Mouse (Mus musculus): ENCODE data around the gene Grik5. TPM values are rescaled to one million over a fixed set of nuclear protein-coding genes. Genes with fewer than 3 reads are reported as not detected.

The Grik5 gene
- polyA plus RNA-seq, 1 experiment: 0.82 TPM

- H3K36me3 ChIP-seq (ENCODE audit: control insufficient read depth): no peaks in the 10 kb centered on the region
- TF ChIP-seq GATA1 (IDR thresholded peaks at IDR 0.05; ENCODE audit: low read length) (no peak), TAL1 (IDR thresholded peaks at IDR 0.05; ENCODE audit: low read length) (no peak)
- no peak overlapping the region for H3K4me3 ChIP-seq (replicated peaks)
- H3K4me1 ChIP-seq (ENCODE audit: control insufficient read depth): peaks cover 4% of the 10 kb centered on the region
- H3K27me3 ChIP-seq (ENCODE audit: control insufficient read depth): peaks cover 82% of the 10 kb centered on the region
- no peaks in the 10 kb centered on the region for H3K9me3 ChIP-seq (ENCODE audit: control insufficient read depth, low read length)
These were observed 65.4 kb downstream of the Grik5 start for GRCm38 (mm10) chr7:25006586-25007364.

GRCm38 (mm10) chr7:25006171-25006570 is 66.0 kb downstream of the Grik5 start:
- H3K27me3 ChIP-seq (ENCODE audit: control insufficient read depth): peaks cover 76% of the 10 kb centered on the region

GRCm38 (mm10) chr7:25005421-25006065 is 66.6 kb downstream of the Grik5 start, which contains the start of gene Atp1a3:
Atp1a3 (minus strand) TSS chr7:25005958.
- TF ChIP-seq TAL1 (IDR thresholded peaks at IDR 0.05; ENCODE audit: low read length) (no peak), GATA1 (IDR thresholded peaks at IDR 0.05; ENCODE audit: low read length) (no peak)
- H3K4me1 ChIP-seq (ENCODE audit: control insufficient read depth): peaks cover 4% of the 10 kb centered on the region
- no peak within 1 kb of the TSS for H3K4me3 ChIP-seq (replicated peaks)
- H3K9me3 ChIP-seq (ENCODE audit: control insufficient read depth, low read length): no peaks in the 10 kb centered on the region
- H3K27me3 ChIP-seq (ENCODE audit: control insufficient read depth): peaks cover 70% of the 10 kb centered on the region
- H3K36me3 ChIP-seq (ENCODE audit: control insufficient read depth): no peaks in the 10 kb centered on the region

More at GRCm38 (mm10) chr7:25006171-25006570, 66.0 kb downstream of the Grik5 start:
- Histone ChIP-seq H3K36me3 (ENCODE audit: control insufficient read depth) (no peaks in the 10 kb centered on the region), H3K4me1 (ENCODE audit: control insufficient read depth) (peaks cover 4% of the 10 kb centered on the region), H3K4me3 (replicated peaks) (no peak overlapping the region), H3K9me3 (ENCODE audit: control insufficient read depth, low read length) (no peaks in the 10 kb centered on the region)
- TF ChIP-seq TAL1 (IDR thresholded peaks at IDR 0.05; ENCODE audit: low read length) (no peak), GATA1 (IDR thresholded peaks at IDR 0.05; ENCODE audit: low read length) (no peak)

GRCm38 (mm10) chr7:25004806-25005205 is 67.3 kb downstream of the Grik5 start:
- Histone ChIP-seq H3K27me3 (ENCODE audit: control insufficient read depth) (peaks cover 62% of the 10 kb centered on the region), H3K36me3 (ENCODE audit: control insufficient read depth) (no peaks in the 10 kb centered on the region), H3K4me1 (ENCODE audit: control insufficient read depth) (no peaks in the 10 kb centered on the region), H3K9me3 (ENCODE audit: control insufficient read depth, low read length) (no peaks in the 10 kb centered on the region), H3K4me3 (replicated peaks) (no peak overlapping the region)
- TF ChIP-seq TAL1 (IDR thresholded peaks at IDR 0.05; ENCODE audit: low read length) (no peak), GATA1 (IDR thresholded peaks at IDR 0.05; ENCODE audit: low read length) (no peak)

- Histone ChIP-seq H3K36me3 (ENCODE audit: control insufficient read depth) (no peaks in the 10 kb centered on the region), H3K9me3 (ENCODE audit: control insufficient read depth, low read length) (no peaks in the 10 kb centered on the region)
These were observed 68.2 kb downstream of the Grik5 start for GRCm38 (mm10) chr7:25003820-25004388.

GRCm38 (mm10) chr7:25003291-25003690 is 68.9 kb downstream of the Grik5 start:
- Histone ChIP-seq H3K4me1 (ENCODE audit: control insufficient read depth) (no peaks in the 10 kb centered on the region), H3K36me3 (ENCODE audit: control insufficient read depth) (no peaks in the 10 kb centered on the region), H3K4me3 (replicated peaks) (no peak overlapping the region), H3K27me3 (ENCODE audit: control insufficient read depth) (peaks cover 47% of the 10 kb centered on the region), H3K9me3 (ENCODE audit: control insufficient read depth, low read length) (no peaks in the 10 kb centered on the region)
- no peak for TF ChIP-seq GATA1 (IDR thresholded peaks at IDR 0.05; ENCODE audit: low read length)
- no peak for TF ChIP-seq TAL1 (IDR thresholded peaks at IDR 0.05; ENCODE audit: low read length)

More at GRCm38 (mm10) chr7:25003820-25004388, 68.2 kb downstream of the Grik5 start:
- TF ChIP-seq GATA1 (IDR thresholded peaks at IDR 0.05; ENCODE audit: low read length): no peak
- no peak for TF ChIP-seq TAL1 (IDR thresholded peaks at IDR 0.05; ENCODE audit: low read length)
- Histone ChIP-seq H3K27me3 (ENCODE audit: control insufficient read depth) (peaks cover 53% of the 10 kb centered on the region), H3K4me3 (replicated peaks) (no peak overlapping the region), H3K4me1 (ENCODE audit: control insufficient read depth) (no peaks in the 10 kb centered on the region)

GRCm38 (mm10) chr7:25000711-25001110 is 71.4 kb downstream of the Grik5 start:
- no peaks in the 10 kb centered on the region for H3K36me3 ChIP-seq (ENCODE audit: control insufficient read depth)
- no peak for TF ChIP-seq TAL1 (IDR thresholded peaks at IDR 0.05; ENCODE audit: low read length)
- TF ChIP-seq GATA1 (IDR thresholded peaks at IDR 0.05; ENCODE audit: low read length): no peak
- H3K9me3 ChIP-seq (ENCODE audit: control insufficient read depth, low read length): no peaks in the 10 kb centered on the region
- no peak overlapping the region for H3K4me3 ChIP-seq (replicated peaks)
- H3K27me3 ChIP-seq (ENCODE audit: control insufficient read depth): peaks cover 21% of the 10 kb centered on the region
- no peaks in the 10 kb centered on the region for H3K4me1 ChIP-seq (ENCODE audit: control insufficient read depth)

- Histone ChIP-seq H3K36me3 (ENCODE audit: control insufficient read depth) (no peaks in the 10 kb centered on the region), H3K4me3 (replicated peaks) (no peak overlapping the region), H3K27me3 (ENCODE audit: control insufficient read depth) (peaks cover 16% of the 10 kb centered on the region), H3K4me1 (ENCODE audit: control insufficient read depth) (no peaks in the 10 kb centered on the region), H3K9me3 (ENCODE audit: control insufficient read depth, low read length) (no peaks in the 10 kb centered on the region)
- TF ChIP-seq TAL1 (IDR thresholded peaks at IDR 0.05; ENCODE audit: low read length) (no peak), GATA1 (IDR thresholded peaks at IDR 0.05; ENCODE audit: low read length) (no peak)
These were observed 71.9 kb downstream of the Grik5 start for GRCm38 (mm10) chr7:25000211-25000610.

- Histone ChIP-seq H3K4me1 (ENCODE audit: control insufficient read depth) (no peaks in the 10 kb centered on the region), H3K4me3 (replicated peaks) (no peak overlapping the region), H3K36me3 (ENCODE audit: control insufficient read depth) (no peaks in the 10 kb centered on the region), H3K9me3 (ENCODE audit: control insufficient read depth, low read length) (no peaks in the 10 kb centered on the region), H3K27me3 (ENCODE audit: control insufficient read depth) (peaks cover 5% of the 10 kb centered on the region)
- no peak for TF ChIP-seq TAL1 (IDR thresholded peaks at IDR 0.05; ENCODE audit: low read length)
- no peak for TF ChIP-seq GATA1 (IDR thresholded peaks at IDR 0.05; ENCODE audit: low read length)
These were observed 79.1 kb downstream of the Grik5 start for GRCm38 (mm10) chr7:24993081-24993480.

Data from erythroblast, embryonic 14.5 days (primary cell).